26 mouse cellular contexts compared by ENCODE assay signal in the genomic region with DNA sequence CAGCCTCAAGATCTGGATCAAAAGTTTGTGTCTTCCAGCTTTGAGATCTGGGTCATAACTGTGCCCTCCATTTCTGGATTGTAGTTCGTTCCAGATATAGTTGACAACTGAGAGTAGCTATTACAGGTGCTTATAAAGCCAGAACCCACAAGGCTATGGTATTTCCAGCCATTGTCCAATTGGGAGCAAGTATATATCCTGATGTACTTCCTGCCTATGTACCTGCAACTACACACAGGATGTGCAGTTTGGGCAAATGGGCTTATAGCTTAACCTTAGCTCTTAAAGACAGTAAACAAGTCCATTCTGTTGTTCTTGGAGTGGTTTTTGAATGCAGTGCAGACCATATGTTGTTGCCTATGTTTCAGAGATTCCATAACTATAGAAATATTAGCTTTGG. TPM values are rescaled to one million over a fixed set of nuclear protein-coding genes. Genes with fewer than 3 reads are reported as not detected.
A peak's percentile ranks its signal among the peaks of the same experiment; 100 is the strongest.
DNase-seq lines count a peak whose midpoint lies in the region; ATAC-seq lines count a peak whose summit lies in the region.
"Had no signal": no experiment of that assay in that cellular context is flagged by ENCODE, and none has a peak within 500 bp of the region (broad histone marks: within the 10 kb centered on the region; RNA-seq: fewer than 3 reads in every experiment).

No protein-coding gene starts in this region.

- H3K9ac ChIP-seq in embryonic facial prominence, embryonic 13.5 days = no peak overlapping the region
- no peak overlapping the region for H3K9ac ChIP-seq in kidney, embryonic 15.5 days
- H3K9ac ChIP-seq: embryonic facial prominence, embryonic 12.5 days; forebrain, embryonic 13.5 days; heart, embryonic 13.5 days; hindbrain, embryonic 14.5 days; intestine, embryonic 15.5 days had no signal

- H3K36me3 ChIP-seq in embryonic facial prominence, embryonic 13.5 days = peaks cover 10% of the 10 kb centered on the region
- peaks cover 12% of the 10 kb centered on the region for H3K36me3 ChIP-seq in embryonic facial prominence, embryonic 10.5 days (replicated peaks)
- H3K36me3 ChIP-seq in kidney, embryonic 15.5 days = peaks cover 8% of the 10 kb centered on the region; the same call in 1 of the 2 replicates
- H3K36me3 ChIP-seq: intestine, embryonic 15.5 days had no signal

- H3K4me3 ChIP-seq in embryonic facial prominence, embryonic 13.5 days = no peak overlapping the region
- no peak overlapping the region for H3K4me3 ChIP-seq in embryonic facial prominence, embryonic 10.5 days
- H3K4me3 ChIP-seq in kidney, embryonic 15.5 days (replicated peaks) = no peak overlapping the region
- H3K4me3 ChIP-seq: embryonic facial prominence, embryonic 12.5 days; forebrain, embryonic 10.5 days; forebrain, embryonic 13.5 days; heart, adult 2 months; heart, embryonic 10.5 days; heart, embryonic 13.5 days; intestine, embryonic 15.5 days had no signal

- no peak for DNase-seq in embryonic facial prominence, embryonic 10.5 days (ENCODE audit: low spot score)
- peak; percentile 11 for DNase-seq in CD4-positive helper T cell, adult 2 months (ENCODE audit: low read depth, low spot score)
- DNase-seq in induced T-regulatory cell, adult 2 months (ENCODE audit: low read depth) = peak; percentile 16
- no peak for DNase-seq in lung, postnatal 14 days
- no peak for DNase-seq in thymus, postnatal 25 days
- DNase-seq: cerebellum, adult 11 months; cerebellum, adult 8-10 months; cerebellum, postnatal 10 days; cerebellum, postnatal 36 days; gastrocnemius, postnatal 10 days; gastrocnemius, postnatal 36 days; heart, adult 2 months; heart, postnatal 14 days; heart, postnatal 4 days had no signal

- H3K9me3 ChIP-seq in embryonic facial prominence, embryonic 13.5 days = no peaks in the 10 kb centered on the region
- no peaks in the 10 kb centered on the region for H3K9me3 ChIP-seq in embryonic facial prominence, embryonic 10.5 days
- no peaks in the 10 kb centered on the region for H3K9me3 ChIP-seq in kidney, embryonic 15.5 days (replicated peaks)
- H3K9me3 ChIP-seq: embryonic facial prominence, embryonic 12.5 days; forebrain, embryonic 10.5 days; forebrain, embryonic 13.5 days; heart, embryonic 10.5 days; heart, embryonic 13.5 days; intestine, embryonic 15.5 days had no signal

- no peaks in the 10 kb centered on the region for H3K27me3 ChIP-seq in embryonic facial prominence, embryonic 13.5 days
- H3K27me3 ChIP-seq in embryonic facial prominence, embryonic 10.5 days (replicated peaks; ENCODE audit: low read depth, poor library complexity, severe bottlenecking) = no peaks in the 10 kb centered on the region
- H3K27me3 ChIP-seq in kidney, embryonic 15.5 days = no peaks in the 10 kb centered on the region
- H3K27me3 ChIP-seq: embryonic facial prominence, embryonic 12.5 days; forebrain, embryonic 13.5 days; heart, embryonic 13.5 days; intestine, embryonic 15.5 days had no signal

- H3K27ac ChIP-seq in embryonic facial prominence, embryonic 13.5 days = peak overlapping the region; percentile 65; the same call in 1 of the 2 replicates
- no peak overlapping the region for H3K27ac ChIP-seq in embryonic facial prominence, embryonic 10.5 days (replicated peaks)
- no peak overlapping the region for H3K27ac ChIP-seq in kidney, embryonic 15.5 days
- H3K27ac ChIP-seq: forebrain, embryonic 10.5 days; forebrain, embryonic 13.5 days; heart, adult 2 months; heart, embryonic 10.5 days; hindbrain, embryonic 14.5 days; hindbrain, postnatal 0 days; intestine, embryonic 15.5 days had no signal

- H3K4me1 ChIP-seq in embryonic facial prominence, embryonic 13.5 days = peaks cover 23% of the 10 kb centered on the region
- peaks cover 8% of the 10 kb centered on the region; the same call in 1 of the 2 replicates for H3K4me1 ChIP-seq in embryonic facial prominence, embryonic 10.5 days
- H3K4me1 ChIP-seq in kidney, embryonic 15.5 days = 0 out of 2 replicates have a peak, but pooled peaks cover 5% of the 10 kb centered on the region
- H3K4me1 ChIP-seq: forebrain, embryonic 13.5 days; intestine, embryonic 15.5 days had no signal

- H3K4me2 ChIP-seq in embryonic facial prominence, embryonic 13.5 days = no peak overlapping the region
- H3K4me2 ChIP-seq in kidney, embryonic 15.5 days = no peak overlapping the region
- H3K4me2 ChIP-seq: embryonic facial prominence, embryonic 12.5 days; forebrain, embryonic 13.5 days; heart, embryonic 13.5 days; hindbrain, embryonic 14.5 days; intestine, embryonic 15.5 days had no signal

- no peak for ATAC-seq in embryonic facial prominence, embryonic 13.5 days (ENCODE audit: insufficient number of reproducible peaks, insufficient read depth, low FRiP score, low TSS enrichment, low read depth)
- peak; percentile 71 for ATAC-seq in activated CD4-positive, CD25-positive, alpha-beta regulatory T cell, adult 4 months
- no peak for ATAC-seq in kidney, embryonic 15.5 days (replicated peaks; ENCODE audit: low FRiP score)
- ATAC-seq: forebrain, embryonic 13.5 days; forebrain, embryonic 16.5 days; hindbrain, postnatal 0 days; intestine, embryonic 15.5 days had no signal

- WGBS in embryonic facial prominence, embryonic 13.5 days = 90% methylated on average over 1 of the region's 1 CpGs
- WGBS in embryonic facial prominence, embryonic 10.5 days = 88% methylated on average over 1 of the region's 1 CpGs
- 89% methylated on average over 1 of the region's 1 CpGs for WGBS in kidney, embryonic 15.5 days

RNA-seq across cellular contexts. Expression of a gene that starts 40.3 kb away (rescaled TPM):
- 20.7 and 27.1 TPM in 2 replicates for polyA plus RNA-seq in embryonic facial prominence, embryonic 13.5 days (2015; fragmentation: Nextera tagmentation; extraction: Ambion mirVana)
- polyA plus RNA-seq in embryonic facial prominence, embryonic 10.5 days (2016; fragmentation: Nextera tagmentation; extraction: Ambion mirVana) = 22.5 and 23.0 TPM in 2 replicates
- 10 to 100 TPM; 66.0 to 72.5 TPM for polyA plus RNA-seq in activated CD4-positive, CD25-positive, alpha-beta regulatory T cell, adult 4 months (2017; shearing (Covaris generic))
- polyA plus RNA-seq in kidney, embryonic 15.5 days (2015; fragmentation: Nextera tagmentation; extraction: Ambion mirVana) = 18.8 and 19.8 TPM in 2 replicates

RNA-seq across cellular contexts. Expression of a gene that starts 52.4 kb away (rescaled TPM):
- 85.8 and 90.5 TPM in 2 replicates for polyA plus RNA-seq in embryonic facial prominence, embryonic 13.5 days (2015; fragmentation: Nextera tagmentation; extraction: Ambion mirVana)
- 103 and 106 TPM in 2 replicates for polyA plus RNA-seq in embryonic facial prominence, embryonic 10.5 days (2016; fragmentation: Nextera tagmentation; extraction: Ambion mirVana)
- polyA plus RNA-seq in activated CD4-positive, CD25-positive, alpha-beta regulatory T cell, adult 4 months (2017; shearing (Covaris generic)) = 10 to 100 TPM; 55.9 to 56.5 TPM
- 95.0 and 97.5 TPM in 2 replicates for polyA plus RNA-seq in kidney, embryonic 15.5 days (2015; fragmentation: Nextera tagmentation; extraction: Ambion mirVana)

Comparison
In these comparisons a context has a peak if more than half of its experiments do, and no peak if none do; other contexts are left out.
1. DNase-seq: peak in CD4-positive helper T cell, adult 2 months (single experiment) and induced T-regulatory cell, adult 2 months (single experiment); none in embryonic facial prominence, embryonic 10.5 days (single experiment), lung, postnatal 14 days (single experiment) and thymus, postnatal 25 days (single experiment).